ENCODE assay signal across 32 mouse cellular contexts in the genomic region with DNA sequence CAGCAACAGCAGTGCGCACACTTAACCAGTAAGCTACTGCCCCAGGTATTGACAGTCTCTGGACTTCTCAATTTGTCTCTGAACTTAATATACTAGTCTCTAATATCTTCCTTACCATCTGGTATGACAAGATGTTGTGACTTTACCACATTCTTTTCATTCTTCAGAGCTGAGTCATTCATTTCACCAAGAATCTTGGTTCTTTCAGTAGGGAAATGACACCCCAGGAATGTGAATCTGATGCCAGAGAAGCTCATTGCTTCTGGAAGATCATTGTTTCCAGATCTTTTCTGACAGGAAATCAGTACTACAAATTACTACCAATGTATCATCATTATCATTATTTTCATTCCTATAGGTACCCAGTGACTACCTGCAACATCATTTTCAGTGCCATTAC. TPM values are rescaled to one million over a fixed set of nuclear protein-coding genes. Genes with fewer than 3 reads are reported as not detected.
"Had no signal": no experiment of that assay in that cellular context is flagged by ENCODE, and none has a peak within 500 bp of the region (broad histone marks: within the 10 kb centered on the region; RNA-seq: fewer than 3 reads in every experiment).

No protein-coding gene starts in this region.

- H3K27ac ChIP-seq: kidney, postnatal 0 days; left cerebral cortex, adult 2 months; limb, embryonic 12.5 days; liver, embryonic 12.5 days; liver, embryonic 15.5 days; lung, embryonic 15.5 days; midbrain, embryonic 13.5 days; neural tube, embryonic 13.5 days; stomach, embryonic 15.5 days had no signal

- ATAC-seq: liver, embryonic 12.5 days; midbrain, embryonic 13.5 days; midbrain, embryonic 16.5 days had no signal

- H3K27me3 ChIP-seq: limb, embryonic 12.5 days; liver, embryonic 12.5 days; liver, embryonic 15.5 days; lung, embryonic 15.5 days; midbrain, embryonic 13.5 days; neural tube, embryonic 13.5 days; stomach, embryonic 15.5 days had no signal

- H3K4me2 ChIP-seq: limb, embryonic 12.5 days; liver, embryonic 12.5 days; liver, embryonic 15.5 days; lung, embryonic 15.5 days; midbrain, embryonic 13.5 days; neural tube, embryonic 13.5 days; stomach, embryonic 15.5 days had no signal

- H3K9me3 ChIP-seq: limb, embryonic 12.5 days; liver, embryonic 12.5 days; liver, embryonic 15.5 days; lung, embryonic 15.5 days; midbrain, embryonic 13.5 days; neural tube, embryonic 13.5 days; stomach, embryonic 15.5 days had no signal

- H3K4me1 ChIP-seq: limb, embryonic 12.5 days; liver, embryonic 12.5 days; liver, embryonic 15.5 days; lung, embryonic 15.5 days; midbrain, embryonic 13.5 days; neural tube, embryonic 13.5 days; stomach, embryonic 15.5 days had no signal

- H3K4me3 ChIP-seq: left cerebral cortex, adult 2 months; limb, embryonic 12.5 days; liver, embryonic 12.5 days; liver, embryonic 15.5 days; lung, embryonic 15.5 days; midbrain, embryonic 13.5 days; myocyte; neural tube, embryonic 13.5 days; stomach, embryonic 15.5 days had no signal

- H3K9ac ChIP-seq: limb, embryonic 12.5 days; liver, embryonic 12.5 days; liver, embryonic 15.5 days; lung, embryonic 15.5 days; midbrain, embryonic 13.5 days; neural tube, embryonic 13.5 days; stomach, embryonic 15.5 days had no signal

- H3K36me3 ChIP-seq: limb, embryonic 12.5 days; liver, embryonic 12.5 days; liver, embryonic 15.5 days; lung, embryonic 15.5 days; midbrain, embryonic 13.5 days; neural tube, embryonic 13.5 days; stomach, embryonic 15.5 days had no signal

- DNase-seq: kidney, adult 18-20 months; kidney, adult 9 months; kidney, postnatal 36 days; layer of hippocampus, postnatal 36 days; liver; lung, adult 18-20 months; lung, postnatal 14 days; lung, postnatal 4 days; retina, postnatal 1 day; right cerebral cortex, postnatal 25 days; spleen, adult 18-20 months; thymus, postnatal 25 days had no signal

RNA-seq across cellular contexts. Expression of gene Olfr874, which starts 10.6 kb away (rescaled TPM):
- total RNA-seq: layer of hippocampus, adult 8-10 months; layer of hippocampus, postnatal 10 days; layer of hippocampus, postnatal 36 days; left cerebral cortex, adult 2 months; left cerebral cortex, postnatal 10 days; left cerebral cortex, postnatal 36 days; megakaryocyte progenitor cell, adult 5-6 weeks; megakaryocyte-erythroid progenitor cell, adult 5-6 weeks; monocyte, adult 5-6 weeks; neutrophil, adult 5-6 weeks had no signal
- polyA plus RNA-seq: kidney, postnatal 0 days; limb, embryonic 12.5 days; liver, embryonic 12.5 days; liver, embryonic 15.5 days; lung, embryonic 15.5 days; midbrain, embryonic 13.5 days; midbrain, embryonic 16.5 days; myocyte; neural tube, embryonic 13.5 days; stomach, embryonic 15.5 days; thymus, postnatal 0 days had no signal

RNA-seq across cellular contexts. Expression of gene Olfr160, which starts 18.3 kb away (rescaled TPM):
- total RNA-seq: layer of hippocampus, adult 8-10 months; layer of hippocampus, postnatal 10 days; layer of hippocampus, postnatal 36 days; left cerebral cortex, adult 2 months; left cerebral cortex, postnatal 10 days; left cerebral cortex, postnatal 36 days; megakaryocyte progenitor cell, adult 5-6 weeks; megakaryocyte-erythroid progenitor cell, adult 5-6 weeks; monocyte, adult 5-6 weeks; neutrophil, adult 5-6 weeks had no signal
- polyA plus RNA-seq: kidney, postnatal 0 days; limb, embryonic 12.5 days; liver, embryonic 12.5 days; liver, embryonic 15.5 days; lung, embryonic 15.5 days; midbrain, embryonic 13.5 days; midbrain, embryonic 16.5 days; myocyte; neural tube, embryonic 13.5 days; stomach, embryonic 15.5 days; thymus, postnatal 0 days had no signal

RNA-seq across cellular contexts. Expression of gene Olfr875, which starts 37.3 kb away (rescaled TPM):
- total RNA-seq: layer of hippocampus, adult 8-10 months; layer of hippocampus, postnatal 10 days; layer of hippocampus, postnatal 36 days; left cerebral cortex, adult 2 months; left cerebral cortex, postnatal 10 days; left cerebral cortex, postnatal 36 days; megakaryocyte progenitor cell, adult 5-6 weeks; megakaryocyte-erythroid progenitor cell, adult 5-6 weeks; monocyte, adult 5-6 weeks; neutrophil, adult 5-6 weeks had no signal
- polyA plus RNA-seq: limb, embryonic 12.5 days; liver, embryonic 12.5 days; liver, embryonic 15.5 days; lung, embryonic 15.5 days; midbrain, embryonic 13.5 days; midbrain, embryonic 16.5 days; myocyte; neural tube, embryonic 13.5 days; stomach, embryonic 15.5 days; thymus, postnatal 0 days had no signal
